Mouse (Mus musculus): ENCODE data around the gene Taf1b. TPM values are rescaled to one million over a fixed set of nuclear protein-coding genes. Genes with fewer than 3 reads are reported as not detected.

The Taf1b gene
- polyA plus RNA-seq, 2 experiments: 4.7 to 9.3 TPM

DNA sequence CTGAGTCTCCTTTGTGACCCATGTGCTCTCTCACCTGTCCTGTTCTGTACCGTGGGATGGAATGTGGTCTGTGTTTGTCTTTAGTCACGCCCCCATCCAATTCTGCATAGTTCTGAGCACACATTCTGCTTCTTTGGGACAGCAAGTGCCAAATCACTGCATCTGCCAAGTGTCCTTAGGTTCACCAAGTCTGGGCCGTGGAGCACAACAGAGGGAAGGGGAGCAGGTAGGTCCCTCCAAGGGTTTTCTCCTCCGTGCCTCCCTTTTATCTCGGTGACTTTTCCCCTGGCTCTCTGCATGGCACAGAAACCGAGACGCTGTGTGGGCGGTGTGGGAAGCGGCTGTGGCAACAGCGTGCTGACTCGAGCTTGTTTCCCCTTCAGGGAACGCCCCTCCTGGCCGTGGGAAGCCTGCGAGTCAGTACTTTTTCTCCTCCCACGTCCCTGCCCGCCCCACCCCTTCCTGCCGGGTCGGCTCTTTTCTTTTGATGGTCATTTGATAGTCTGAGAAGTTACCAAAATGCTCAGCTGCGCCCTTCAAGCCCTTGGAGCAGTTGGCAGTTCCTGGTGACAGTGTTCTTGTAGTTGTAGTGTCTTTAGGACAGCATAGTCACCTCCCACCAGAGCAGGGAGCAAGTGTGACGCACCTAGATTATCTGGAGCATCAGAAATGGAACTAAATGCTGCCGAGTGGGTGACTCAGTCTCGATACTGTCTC, 95.0 kb downstream of the Taf1b start:
- no peak overlapping the region for H3K27ac ChIP-seq
- DNase-seq (ENCODE audit: low read depth in 3 of 3, low spot score in 3 of 3) (no peak), ATAC-seq (ENCODE audit: insufficient read depth) (peak; percentile 57; the same call in 1 of the 2 replicates)
- H3K9ac ChIP-seq (replicated peaks): no peak overlapping the region
- no peaks in the 10 kb centered on the region for H3K36me3 ChIP-seq (replicated peaks; ENCODE audit: control insufficient read depth, insufficient read depth, low read depth)
- H3K4me3 ChIP-seq (ENCODE audit: insufficient read depth in 1 of 2, low read depth in 2 of 2, low read length in 2 of 2): peak overlapping the region; percentile 22 to 48
- H3K4me1 ChIP-seq (replicated peaks; ENCODE audit: control insufficient read depth in 2 of 2, insufficient read depth in 2 of 2, low read length in 1 of 2): peaks cover 0 to 8% of the 10 kb centered on the region in 2 experiments; a peak in 3 of 4 replicates
- TF ChIP-seq EP300 (IDR thresholded peaks at IDR 0.05; ENCODE audit: low read depth): no peak
- TF ChIP-seq CTCF (IDR thresholded peaks at IDR 0.05; ENCODE audit: low read depth): no peak
- 6% methylated on average over 22 of the region's 22 CpGs for WGBS (ENCODE audit: insufficient replicate concordance)
- H3K27me3 ChIP-seq (ENCODE audit: control insufficient read depth, insufficient read depth, low read length): no peaks in the 10 kb centered on the region
- H3K9me3 ChIP-seq (ENCODE audit: control insufficient read depth, low read length): no peaks in the 10 kb centered on the region
- peak overlapping the region; percentile 53 for H3K4me2 ChIP-seq (ENCODE audit: low read depth)

DNA sequence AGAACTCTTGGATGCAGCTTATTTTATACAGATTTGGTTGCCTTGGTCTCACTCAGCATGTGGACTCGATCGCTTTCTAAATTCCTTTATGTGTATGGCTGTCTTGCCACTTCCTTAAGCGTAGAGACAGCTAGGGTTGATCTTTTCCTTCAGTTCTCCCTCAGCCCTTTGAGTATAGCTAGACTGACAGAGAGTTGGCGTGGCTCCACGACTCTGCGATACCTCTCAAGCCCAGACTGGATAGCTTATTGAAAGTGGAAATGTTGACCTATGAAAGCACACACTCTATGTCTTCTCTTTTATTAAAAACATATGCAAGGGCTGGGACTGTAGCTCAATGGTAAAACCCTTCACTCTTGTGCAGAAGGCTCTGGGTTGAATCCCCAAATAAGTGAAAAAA, 99.2 kb downstream of the Taf1b start:
- no peak overlapping the region for H3K4me2 ChIP-seq (ENCODE audit: low read depth)
- no peaks in the 10 kb centered on the region for H3K9me3 ChIP-seq (ENCODE audit: control insufficient read depth, low read length)
- H3K27me3 ChIP-seq (ENCODE audit: control insufficient read depth, insufficient read depth, low read length): no peaks in the 10 kb centered on the region
- 67% methylated on average over 6 of the region's 6 CpGs for WGBS (ENCODE audit: insufficient replicate concordance)
- H3K27ac ChIP-seq: no peak overlapping the region
- ATAC-seq (ENCODE audit: insufficient read depth): no peak
- TF ChIP-seq EP300 (IDR thresholded peaks at IDR 0.05; ENCODE audit: low read depth) (no peak), CTCF (IDR thresholded peaks at IDR 0.05; ENCODE audit: low read depth) (no peak)
- H3K36me3 ChIP-seq (replicated peaks; ENCODE audit: control insufficient read depth, insufficient read depth, low read depth): no peaks in the 10 kb centered on the region
- no peak for DNase-seq (ENCODE audit: low read depth in 3 of 3, low spot score in 3 of 3)
- peaks cover 0 to 8% of the 10 kb centered on the region in 2 experiments; a peak in 3 of 4 replicates for H3K4me1 ChIP-seq (replicated peaks; ENCODE audit: control insufficient read depth in 2 of 2, insufficient read depth in 2 of 2, low read length in 1 of 2)
- H3K4me3 ChIP-seq (ENCODE audit: insufficient read depth in 1 of 2, low read depth in 2 of 2, low read length in 2 of 2): no peak overlapping the region
- H3K9ac ChIP-seq (replicated peaks): no peak overlapping the region

GRCm38 (mm10) chr12:24599366-24599895, 101.3 kb downstream of the Taf1b start:
- 58% methylated on average over 8 of the region's 8 CpGs for WGBS (ENCODE audit: insufficient replicate concordance)
- no peaks in the 10 kb centered on the region for H3K27me3 ChIP-seq (ENCODE audit: control insufficient read depth, insufficient read depth, low read length)
- no peaks in the 10 kb centered on the region for H3K9me3 ChIP-seq (ENCODE audit: control insufficient read depth, low read length)
- H3K27ac ChIP-seq: no peak overlapping the region
- DNase-seq (ENCODE audit: low read depth in 3 of 3, low spot score in 3 of 3) (no peak), ATAC-seq (ENCODE audit: insufficient read depth) (no peak)
- H3K9ac ChIP-seq (replicated peaks): no peak overlapping the region
- no peaks in the 10 kb centered on the region for H3K36me3 ChIP-seq (replicated peaks; ENCODE audit: control insufficient read depth, insufficient read depth, low read depth)
- TF ChIP-seq EP300 (IDR thresholded peaks at IDR 0.05; ENCODE audit: low read depth): no peak
- no peak for TF ChIP-seq CTCF (IDR thresholded peaks at IDR 0.05; ENCODE audit: low read depth)
- no peak overlapping the region for H3K4me3 ChIP-seq (ENCODE audit: insufficient read depth in 1 of 2, low read depth in 2 of 2, low read length in 2 of 2)
- no peak overlapping the region for H3K4me2 ChIP-seq (ENCODE audit: low read depth)
- no peaks in the 10 kb centered on the region for H3K4me1 ChIP-seq (replicated peaks; ENCODE audit: control insufficient read depth in 2 of 2, insufficient read depth in 2 of 2, low read length in 1 of 2)

DNA sequence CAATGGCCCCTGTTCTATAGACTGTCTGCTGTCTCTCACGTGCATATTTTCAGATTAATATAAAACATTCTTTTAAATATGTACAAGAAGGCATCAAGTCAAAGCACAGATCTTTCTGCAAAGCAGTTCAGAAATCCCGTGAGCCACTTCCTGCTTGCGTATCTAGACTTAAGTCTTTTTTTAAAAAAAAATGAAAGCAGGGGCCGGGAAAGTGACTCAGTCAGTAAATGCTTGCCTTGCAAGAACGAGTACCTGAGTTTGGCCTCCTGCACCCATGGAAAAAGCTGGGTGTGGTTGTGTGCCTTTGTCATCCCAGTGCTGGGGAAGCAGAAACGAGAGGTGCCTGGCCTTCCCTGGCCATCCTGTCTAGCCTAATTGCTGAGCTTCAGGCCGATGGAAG, 101.9 kb downstream of the Taf1b start:
- H3K4me1 ChIP-seq (replicated peaks; ENCODE audit: control insufficient read depth in 2 of 2, insufficient read depth in 2 of 2, low read length in 1 of 2): no peaks in the 10 kb centered on the region
- H3K4me3 ChIP-seq (ENCODE audit: insufficient read depth in 1 of 2, low read depth in 2 of 2, low read length in 2 of 2): no peak overlapping the region
- 71% methylated on average over 7 of the region's 7 CpGs for WGBS (ENCODE audit: insufficient replicate concordance)
- no peak for TF ChIP-seq CTCF (IDR thresholded peaks at IDR 0.05; ENCODE audit: low read depth)
- TF ChIP-seq EP300 (IDR thresholded peaks at IDR 0.05; ENCODE audit: low read depth): no peak
- ATAC-seq (ENCODE audit: insufficient read depth): no peak
- no peak overlapping the region for H3K27ac ChIP-seq
- no peak overlapping the region for H3K9ac ChIP-seq (replicated peaks)
- H3K4me2 ChIP-seq (ENCODE audit: low read depth): no peak overlapping the region
- no peaks in the 10 kb centered on the region for H3K27me3 ChIP-seq (ENCODE audit: control insufficient read depth, insufficient read depth, low read length)
- DNase-seq (ENCODE audit: low read depth in 3 of 3, low spot score in 3 of 3): no peak
- no peaks in the 10 kb centered on the region for H3K9me3 ChIP-seq (ENCODE audit: control insufficient read depth, low read length)
- H3K36me3 ChIP-seq (replicated peaks; ENCODE audit: control insufficient read depth, insufficient read depth, low read depth): no peaks in the 10 kb centered on the region

- ATAC-seq (ENCODE audit: insufficient read depth) (peak; percentile 72), DNase-seq (ENCODE audit: low read depth in 3 of 3, low spot score in 3 of 3) (peak; percentile 40 to 49 (median 47))
- no peaks in the 10 kb centered on the region for H3K9me3 ChIP-seq (ENCODE audit: control insufficient read depth, low read length)
- TF ChIP-seq EP300 (IDR thresholded peaks at IDR 0.05; ENCODE audit: low read depth) (no peak), CTCF (IDR thresholded peaks at IDR 0.05; ENCODE audit: low read depth) (peak; percentile 94)
- H3K4me1 ChIP-seq (replicated peaks; ENCODE audit: control insufficient read depth in 2 of 2, insufficient read depth in 2 of 2, low read length in 1 of 2): no peaks in the 10 kb centered on the region
- H3K4me2 ChIP-seq (ENCODE audit: low read depth): no peak overlapping the region
- no peak overlapping the region for H3K4me3 ChIP-seq (ENCODE audit: insufficient read depth in 1 of 2, low read depth in 2 of 2, low read length in 2 of 2)
- H3K27ac ChIP-seq: no peak overlapping the region
- WGBS (ENCODE audit: insufficient replicate concordance): 4% methylated on average over 9 of the region's 9 CpGs
- H3K27me3 ChIP-seq (ENCODE audit: control insufficient read depth, insufficient read depth, low read length): no peaks in the 10 kb centered on the region
- H3K9ac ChIP-seq (replicated peaks): no peak overlapping the region
- no peaks in the 10 kb centered on the region for H3K36me3 ChIP-seq (replicated peaks; ENCODE audit: control insufficient read depth, insufficient read depth, low read depth)
Measured at GRCm38 (mm10) chr12:24600806-24601205, 102.6 kb downstream of the Taf1b start.

Measured in liver, embryonic 14.5 days (tissue).